Mouse (Mus musculus) liver, embryonic 12.5 days (tissue): Measurements from ENCODE around the gene Gzmk. TPM values are rescaled to one million over a fixed set of nuclear protein-coding genes. Genes with fewer than 3 reads are reported as not detected.
"Not testable (repeated sequence)": the region's sequence is repeated elsewhere in the genome, so short reads cannot be mapped to it uniquely, and the experiment has no call there.

Source experiments
- ATAC-seq: fragments of 200-750 bp; cut with Nextera tagmentation; 2 replicates; pipeline ENCODE4 v1.8.0; 2017; ENCODE audit warnings: moderate number of reproducible peaks, mild to moderate bottlenecking, moderate library complexity
- H3K27ac ChIP-seq: fragments of 300-500 bp; sonication (generic); 2 replicates; pipeline ENCODE4 v1.5.1; 2016; ENCODE audit warnings: mild to moderate bottlenecking
- H3K27me3 ChIP-seq: fragments of 300-500 bp; sonication (generic); replicated peaks from 2 replicates; pipeline ENCODE4 v1.6.1; 2016; ENCODE audit warnings: mild to moderate bottlenecking, moderate library complexity
- H3K36me3 ChIP-seq: fragments of 300-500 bp; sonication (generic); 2 replicates; pipeline ENCODE4 v1.6.1; 2016; ENCODE audit warnings: mild to moderate bottlenecking, moderate library complexity
- H3K4me1 ChIP-seq: fragments of 300-500 bp; sonication (generic); 2 replicates; pipeline ENCODE4 v1.6.1; 2016
- H3K4me2 ChIP-seq: fragments of 300-500 bp; sonication (generic); 2 replicates; pipeline ENCODE4 v1.6.1; 2016; ENCODE audit warnings: mild to moderate bottlenecking, moderate library complexity
- H3K4me3 ChIP-seq: fragments of 300-500 bp; sonication (generic); 2 replicates; pipeline ENCODE4 v1.5.1; 2016; ENCODE audit warnings: mild to moderate bottlenecking, moderate library complexity
- H3K9ac ChIP-seq: fragments of 300-500 bp; sonication (generic); 2 replicates; pipeline ENCODE4 v1.6.1; 2016; ENCODE audit warnings: mild to moderate bottlenecking, moderate library complexity
- H3K9me3 ChIP-seq: fragments of 300-500 bp; sonication (generic); replicated peaks from 2 replicates; pipeline ENCODE4 v1.6.1; 2016; ENCODE audit warnings: mild to moderate bottlenecking, moderate library complexity
- WGBS: fragments of 180-500 bp; shearing (Covaris S2); methylation state at CpG from one replicate; pipeline ENCODE4 v1.1.7; 2016; ENCODE audit not compliant: insufficient replicate concordance; 5-methylcytosine and 5-hydroxymethylcytosine counted together
- polyA plus RNA-seq: library from polyadenylated mRNA; unstranded; fragments of >200 nt; fragmentation: Nextera tagmentation; extraction: Ambion mirVana; gene quantifications from 2 replicates; pipeline ENCODE4 v1.2.1, GENCODE M21; 2016

Gzmk gene
- polyA plus RNA-seq: not detected in 2 replicates

DNA sequence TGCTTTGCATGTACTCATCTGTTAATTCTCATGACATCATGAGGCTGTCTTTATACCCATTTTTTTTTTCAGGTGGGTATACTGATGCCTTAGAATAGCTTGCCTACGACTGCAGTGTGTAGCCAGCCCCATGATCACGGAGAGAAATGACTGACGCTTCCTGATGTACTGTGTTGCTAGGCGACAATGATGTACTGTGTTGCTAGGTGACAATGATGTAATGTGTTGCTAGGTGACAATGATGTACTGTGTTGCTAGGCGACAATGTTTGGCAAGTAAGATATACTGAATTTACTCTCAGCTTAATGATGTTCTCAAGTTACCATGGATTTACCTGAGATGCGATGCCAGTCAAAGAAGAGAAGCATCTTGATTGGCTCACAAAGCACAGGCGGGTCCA lies at the start of gene Gzmk:
Gzmk (minus strand) TSS at position 98 of the 400 bp plus-strand sequence.
- Histone ChIP-seq H3K9ac (no peak within 1 kb of the TSS), H3K27ac (no peak within 1 kb of the TSS), H3K4me3 (no peak within 1 kb of the TSS), H3K4me2 (no peak within 1 kb of the TSS), H3K27me3 (peaks cover 10% of the 10 kb centered on the region), H3K4me1 (no peaks in the 10 kb centered on the region), H3K36me3 (no peaks in the 10 kb centered on the region), H3K9me3 (no peaks in the 10 kb centered on the region)
- ATAC-seq: no peak
- 49% methylated on average over 7 of the region's 7 CpGs for WGBS

DNA sequence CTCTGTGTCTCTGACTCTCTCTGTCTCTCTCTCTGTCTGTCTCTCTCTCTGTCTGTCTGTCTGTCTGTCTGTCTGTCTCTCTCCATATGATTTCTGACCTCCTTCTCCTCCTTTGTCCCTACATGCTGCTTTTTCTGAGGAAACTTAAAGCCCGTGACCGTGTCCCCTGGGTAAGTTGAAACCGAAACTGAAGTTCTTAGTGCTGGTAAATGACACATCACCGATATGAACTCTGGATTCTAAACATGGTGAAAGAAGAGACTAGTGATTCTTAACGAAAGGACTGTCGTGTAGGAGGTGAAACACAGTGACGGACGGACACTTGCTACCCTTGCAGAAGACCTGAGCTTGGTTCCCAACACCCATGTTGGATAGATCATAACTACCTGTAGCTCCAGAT lies 45.5 kb upstream of the Gzmk start:
- H3K9me3 ChIP-seq: no peaks in the 10 kb centered on the region

DNA sequence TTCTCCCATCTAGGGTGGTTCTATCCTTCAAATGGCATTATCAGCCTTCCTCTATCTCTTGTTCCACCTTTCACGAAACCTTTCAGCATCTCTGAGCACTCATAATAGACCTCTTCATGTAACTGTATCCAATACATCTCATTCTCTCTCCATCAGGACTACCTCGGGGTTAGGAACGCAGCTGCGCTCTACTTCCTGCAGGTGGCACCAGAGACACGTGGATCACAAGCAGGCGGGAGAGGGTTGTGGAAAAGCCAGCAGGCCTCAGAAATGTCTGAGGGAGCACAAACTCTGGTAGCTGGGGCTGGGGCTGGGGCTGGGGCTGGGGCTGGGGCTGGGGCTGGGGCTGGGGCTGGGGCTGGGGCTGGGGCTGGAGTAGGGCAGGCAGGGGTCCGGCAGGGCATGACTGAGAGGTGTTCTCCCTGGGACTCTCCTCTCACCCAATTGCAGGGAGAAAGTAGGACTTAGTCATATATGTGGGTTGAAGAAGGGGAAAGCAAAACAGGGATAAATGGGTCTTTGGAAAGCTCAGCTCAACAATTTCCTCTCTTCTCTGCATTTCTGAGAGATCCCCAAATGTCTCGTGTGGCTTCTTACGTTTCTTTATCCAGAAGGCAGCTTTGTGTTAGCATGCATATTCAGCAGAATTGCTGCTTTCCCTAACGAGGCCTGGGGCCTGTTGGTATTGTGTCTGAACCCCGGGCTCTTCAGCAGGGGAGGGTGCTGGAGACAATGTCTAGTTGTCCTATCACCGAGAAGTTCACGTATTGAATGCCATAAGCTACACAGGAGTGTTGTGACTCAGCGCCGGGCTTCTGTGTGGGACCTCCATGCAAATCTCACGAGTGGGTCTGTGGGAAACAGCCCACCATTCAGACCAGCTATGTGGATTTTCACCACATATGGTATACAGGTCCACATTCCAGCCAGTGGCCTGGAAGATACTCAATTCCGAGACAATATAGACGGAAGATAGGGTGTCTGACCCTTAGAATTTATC lies 44.4 kb upstream of the Gzmk start:
- Histone ChIP-seq H3K27me3 (no peaks in the 10 kb centered on the region), H3K36me3 (no peaks in the 10 kb centered on the region), H3K27ac (no peak overlapping the region), H3K9ac (no peak overlapping the region), H3K4me1 (no peaks in the 10 kb centered on the region), H3K4me3 (no peak overlapping the region), H3K4me2 (no peak overlapping the region), H3K9me3 (no peaks in the 10 kb centered on the region)
- WGBS: 52% methylated on average over 18 of the region's 18 CpGs
- ATAC-seq: no peak

More for the DNA sequence above, 45.5 kb upstream of the Gzmk start:
- Histone ChIP-seq H3K4me2 (no peak overlapping the region), H3K4me1 (no peaks in the 10 kb centered on the region), H3K27ac (no peak overlapping the region), H3K4me3 (no peak overlapping the region), H3K36me3 (no peaks in the 10 kb centered on the region), H3K27me3 (no peaks in the 10 kb centered on the region), H3K9ac (no peak overlapping the region)
- no peak for ATAC-seq
- whole genome bisulfite sequencing: 78% methylated on average over 8 of the region's 8 CpGs

DNA sequence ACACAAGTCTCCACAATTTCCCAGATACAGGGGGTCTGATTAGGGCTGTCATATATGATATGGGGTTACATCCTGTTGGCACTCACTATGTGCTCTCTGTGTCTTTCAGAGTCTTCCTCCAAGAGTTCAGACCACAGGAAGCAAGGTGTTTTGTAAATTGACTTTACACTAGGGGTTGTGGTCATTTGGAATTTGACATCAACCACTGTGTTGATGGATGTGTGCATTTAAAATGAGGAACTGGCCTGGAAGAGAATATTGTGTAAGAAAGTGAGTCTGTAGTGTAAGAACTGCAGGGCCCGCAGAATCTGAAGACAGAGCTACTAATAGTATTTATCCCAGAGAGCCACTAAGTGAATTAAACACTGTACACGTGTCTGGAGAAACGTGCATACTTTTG lies 41.5 kb upstream of the Gzmk start:
- H3K4me3 ChIP-seq: no peak overlapping the region
- ATAC-seq: no peak
- H3K36me3 ChIP-seq: no peaks in the 10 kb centered on the region
- no peak overlapping the region for H3K27ac ChIP-seq
- H3K4me2 ChIP-seq: no peak overlapping the region
- 35% methylated on average over 3 of the region's 3 CpGs for WGBS
- no peak overlapping the region for H3K9ac ChIP-seq
- H3K9me3 ChIP-seq: no peaks in the 10 kb centered on the region
- no peaks in the 10 kb centered on the region for H3K27me3 ChIP-seq
- H3K4me1 ChIP-seq: no peaks in the 10 kb centered on the region

DNA sequence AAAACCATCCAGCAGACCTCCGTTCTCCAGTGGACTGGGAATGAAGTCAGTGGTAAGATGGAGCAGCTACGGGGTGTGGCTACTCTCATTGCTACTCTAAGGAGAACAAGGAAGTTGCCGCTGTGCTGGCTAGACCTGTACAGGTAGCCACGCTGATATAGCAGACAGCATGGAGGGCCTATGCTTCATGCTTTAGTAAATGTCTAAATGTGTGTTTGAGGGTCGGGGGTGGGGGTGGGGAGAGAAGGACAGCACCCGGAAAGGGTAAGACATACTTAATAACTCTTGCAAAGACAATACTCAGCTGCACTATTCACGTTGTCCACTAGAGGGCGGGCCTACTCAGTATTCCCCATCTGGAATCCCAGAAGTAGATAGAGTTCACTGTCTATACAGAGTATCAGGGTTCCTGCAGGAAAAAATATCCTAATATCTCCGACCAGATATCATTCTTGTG lies 40.8 kb upstream of the Gzmk start:
- H3K9me3 ChIP-seq: no peaks in the 10 kb centered on the region
- H3K27me3 ChIP-seq: no peaks in the 10 kb centered on the region
- no peak overlapping the region for H3K4me3 ChIP-seq
- no peaks in the 10 kb centered on the region for H3K4me1 ChIP-seq
- H3K36me3 ChIP-seq: no peaks in the 10 kb centered on the region
- no peak overlapping the region for H3K4me2 ChIP-seq
- no peak overlapping the region for H3K9ac ChIP-seq
- 18% methylated on average over 9 of the region's 9 CpGs for WGBS
- no peak for ATAC-seq
- H3K27ac ChIP-seq: no peak overlapping the region

DNA sequence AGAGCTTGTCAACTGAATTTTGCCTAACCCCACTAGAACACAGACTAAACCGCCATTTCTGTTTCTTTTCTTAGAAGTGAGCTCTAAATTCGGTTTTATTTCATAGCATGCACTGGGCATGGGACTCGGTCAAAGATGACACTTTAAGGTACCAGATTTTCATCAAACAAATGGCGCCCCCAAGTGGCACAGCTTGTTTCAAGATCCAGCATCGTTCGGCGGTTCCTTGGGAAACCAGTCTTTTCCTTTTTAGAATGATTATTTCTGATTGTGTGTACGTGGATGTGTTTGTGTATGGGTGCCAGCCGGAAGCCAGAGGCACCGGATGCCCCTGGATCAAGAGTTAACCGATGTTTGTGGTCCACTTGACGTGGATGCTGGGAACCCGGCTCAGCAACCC lies 39.5 kb upstream of the Gzmk start:
- H3K4me1 ChIP-seq: no peaks in the 10 kb centered on the region
- no peak overlapping the region for H3K4me2 ChIP-seq
- no peak overlapping the region for H3K4me3 ChIP-seq
- ATAC-seq: no peak
- 15% methylated on average over 13 of the region's 13 CpGs for WGBS
- no peaks in the 10 kb centered on the region for H3K9me3 ChIP-seq
- H3K27ac ChIP-seq: no peak overlapping the region
- H3K27me3 ChIP-seq: no peaks in the 10 kb centered on the region
- no peak overlapping the region for H3K9ac ChIP-seq
- H3K36me3 ChIP-seq: no peaks in the 10 kb centered on the region

DNA sequence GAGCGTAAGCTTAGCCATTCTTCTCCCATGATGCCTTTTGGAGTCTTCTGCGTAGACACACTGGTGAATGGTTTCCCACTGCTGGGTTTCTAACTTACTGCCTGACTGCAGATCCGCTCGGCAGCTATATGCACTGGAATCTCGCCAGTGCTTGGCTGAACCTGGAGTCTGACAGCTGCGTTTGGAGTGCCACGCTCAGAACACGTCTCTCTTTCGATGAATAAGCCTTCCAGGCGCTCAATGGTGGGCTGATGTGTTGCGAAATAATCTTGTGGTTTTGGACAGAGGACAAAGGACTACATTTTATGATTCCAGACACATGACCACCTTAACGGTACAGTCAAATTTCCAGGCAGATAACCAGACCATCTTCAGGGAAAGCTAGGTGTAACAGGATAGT lies 37.1 kb upstream of the Gzmk start:
- Histone ChIP-seq H3K4me1 (no peaks in the 10 kb centered on the region), H3K36me3 (no peaks in the 10 kb centered on the region), H3K27ac (no peak overlapping the region), H3K9ac (no peak overlapping the region), H3K27me3 (no peaks in the 10 kb centered on the region), H3K9me3 (no peaks in the 10 kb centered on the region), H3K4me2 (no peak overlapping the region), H3K4me3 (no peak overlapping the region)
- ATAC-seq: no peak
- WGBS: 61% methylated on average over 12 of the region's 12 CpGs

DNA sequence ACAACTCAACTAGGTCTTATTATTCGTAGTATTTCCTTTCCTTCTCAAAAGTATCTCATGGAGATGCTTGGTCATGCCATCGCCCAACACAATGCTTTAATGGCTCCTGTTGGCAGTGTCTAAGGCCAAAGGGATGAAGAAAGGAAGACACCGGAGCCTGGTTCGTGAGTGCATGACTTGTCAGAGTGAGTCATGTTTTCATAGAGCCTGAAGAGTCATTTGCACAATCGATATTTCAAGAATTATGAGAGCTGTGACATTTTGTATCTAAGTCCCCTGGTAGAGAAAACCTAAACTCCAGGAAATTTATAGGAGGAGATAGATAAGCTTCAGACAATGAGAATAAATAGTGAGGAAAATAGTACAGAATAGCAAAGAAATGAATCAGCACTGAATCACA lies 33.5 kb upstream of the Gzmk start:
- H3K4me2 ChIP-seq: no peak overlapping the region
- H3K4me1 ChIP-seq: no peaks in the 10 kb centered on the region
- H3K4me3 ChIP-seq: no peak overlapping the region
- H3K9ac ChIP-seq: no peak overlapping the region
- no peak overlapping the region for H3K27ac ChIP-seq
- H3K36me3 ChIP-seq: no peaks in the 10 kb centered on the region
- no peaks in the 10 kb centered on the region for H3K9me3 ChIP-seq
- H3K27me3 ChIP-seq: no peaks in the 10 kb centered on the region
- 68% methylated on average over 5 of the region's 5 CpGs for WGBS
- no peak for ATAC-seq

DNA sequence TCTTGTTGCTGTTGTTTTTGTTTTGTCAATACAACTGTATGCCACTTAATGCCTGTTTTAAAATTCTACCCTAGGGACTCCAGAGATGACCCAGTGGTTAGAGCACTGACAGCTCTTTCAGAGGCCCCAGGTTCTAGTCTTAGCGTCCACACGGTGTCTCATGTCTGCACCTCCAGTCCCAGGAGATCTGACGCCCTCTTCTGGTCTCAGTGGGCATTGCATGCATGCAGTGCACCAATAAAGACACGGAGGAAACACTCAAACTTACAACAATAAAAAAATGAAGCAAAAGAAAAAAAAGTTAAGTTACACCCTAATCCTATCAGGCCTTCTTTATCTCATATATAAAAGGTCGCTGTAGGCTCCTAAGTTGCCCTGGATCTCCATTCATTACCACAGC lies 31.5 kb upstream of the Gzmk start:
- no peak overlapping the region for H3K27ac ChIP-seq
- H3K9ac ChIP-seq: no peak overlapping the region
- no peaks in the 10 kb centered on the region for H3K36me3 ChIP-seq
- H3K27me3 ChIP-seq: no peaks in the 10 kb centered on the region
- H3K9me3 ChIP-seq: no peaks in the 10 kb centered on the region
- H3K4me1 ChIP-seq: no peaks in the 10 kb centered on the region
- no peak overlapping the region for H3K4me3 ChIP-seq
- 33% methylated on average over 5 of the region's 5 CpGs for WGBS
- H3K4me2 ChIP-seq: no peak overlapping the region
- ATAC-seq: no peak

DNA sequence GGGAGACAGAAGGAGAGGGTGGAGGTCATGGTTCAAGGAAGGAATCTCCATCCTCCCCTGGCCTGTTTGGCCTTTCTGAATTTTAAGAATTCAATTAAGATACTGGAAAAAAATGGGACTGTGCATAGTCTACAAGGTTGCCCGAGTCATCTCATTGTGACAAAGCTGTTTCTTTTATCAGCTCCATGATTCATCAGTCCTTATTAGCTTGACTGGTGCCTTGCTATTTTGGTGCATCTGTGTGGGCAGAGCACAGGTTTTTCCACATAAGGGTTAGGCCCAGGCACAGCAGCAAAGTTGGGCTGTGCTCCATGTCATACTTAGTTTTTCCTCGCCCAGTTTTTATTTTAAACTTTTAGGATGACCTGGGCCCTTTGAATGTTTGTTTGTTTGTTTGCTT lies 31.1 kb upstream of the Gzmk start:
- WGBS: 55% methylated on average over 2 of the region's 2 CpGs
- Histone ChIP-seq H3K9ac (no peak overlapping the region), H3K27me3 (no peaks in the 10 kb centered on the region), H3K27ac (no peak overlapping the region), H3K4me2 (no peak overlapping the region), H3K4me3 (no peak overlapping the region), H3K36me3 (no peaks in the 10 kb centered on the region), H3K4me1 (no peaks in the 10 kb centered on the region), H3K9me3 (no peaks in the 10 kb centered on the region)
- ATAC-seq: no peak

DNA sequence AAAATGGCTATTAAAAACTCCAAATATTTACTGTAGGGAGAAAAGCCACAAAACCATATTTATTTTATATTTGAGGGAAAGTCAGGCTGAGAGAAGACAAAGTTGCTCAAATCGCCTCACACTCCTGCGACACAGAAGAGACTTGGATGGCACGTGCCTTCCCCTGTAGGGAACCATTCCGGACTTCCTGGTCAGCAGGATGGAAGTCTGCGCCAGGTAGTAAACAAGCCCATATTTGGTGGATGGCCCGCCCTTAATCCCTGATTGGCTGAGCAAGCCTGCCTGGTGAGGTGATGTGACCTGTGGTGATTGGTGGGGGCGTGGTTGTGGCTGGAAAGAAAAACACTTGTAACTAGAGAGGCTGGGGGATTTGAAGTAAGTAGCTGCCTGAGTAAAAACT lies 26.9 kb upstream of the Gzmk start:
- not testable (repeated sequence) for H3K27me3 ChIP-seq, H3K4me3 ChIP-seq, H3K9me3 ChIP-seq, H3K36me3 ChIP-seq, H3K4me2 ChIP-seq, H3K27ac ChIP-seq, H3K4me1 ChIP-seq, H3K9ac ChIP-seq, ATAC-seq
- 74% methylated on average over 7 of the region's 7 CpGs for WGBS

DNA sequence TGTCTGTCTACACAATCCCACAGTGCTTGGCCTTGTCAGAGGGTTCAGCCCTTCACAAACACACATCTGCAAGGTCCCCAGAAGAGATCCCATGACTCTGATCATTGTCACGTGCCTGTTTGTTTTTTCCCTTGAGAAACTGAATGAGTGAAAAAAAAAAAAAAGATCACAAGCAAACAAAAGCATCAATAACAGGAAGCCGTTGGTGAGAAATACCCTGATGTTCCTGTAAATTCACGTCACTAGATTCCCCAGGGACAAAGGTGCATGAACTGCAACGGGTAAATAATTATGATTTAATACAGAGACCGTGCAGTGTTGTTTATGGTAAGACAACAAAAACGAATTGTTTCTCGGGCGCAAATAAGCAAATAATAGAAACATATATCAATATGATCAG lies 19.3 kb upstream of the Gzmk start:
- Histone ChIP-seq H3K9ac (no peak overlapping the region), H3K4me2 (no peak overlapping the region), H3K27ac (no peak overlapping the region), H3K9me3 (no peaks in the 10 kb centered on the region), H3K36me3 (no peaks in the 10 kb centered on the region), H3K4me1 (no peaks in the 10 kb centered on the region), H3K27me3 (no peaks in the 10 kb centered on the region), H3K4me3 (no peak overlapping the region)
- WGBS: 67% methylated on average over 8 of the region's 8 CpGs
- no peak for ATAC-seq
